Mouse (Mus musculus) layer of hippocampus, postnatal 14 days (tissue): ENCODE results near the gene Brsk1. TPM values are rescaled to one million over a fixed set of nuclear protein-coding genes. Genes with fewer than 3 reads are reported as not detected.

Experiments used
- total RNA-seq, 2 experiments: library from RNA; stranded (reverse); gene quantifications; 2 replicates each; pipeline ENCODE4 v1.2.3; 2021

Brsk1 gene
- total RNA-seq, 2 experiments from 2014 or later: 306 to 327 TPM

Other genes starting within 250 kb of the Brsk1 start
- gene Rdh13, start 245.0 kb upstream of the Brsk1 start, total RNA-seq: 10 to 100 TPM; 25.5 to 30.2 TPM
- gene Eps8l1, start 229.9 kb upstream of the Brsk1 start, total RNA-seq: 1 to 10 TPM; 2.8 to 4.7 TPM
- gene Ppp1r12c, start 188.9 kb upstream of the Brsk1 start, total RNA-seq: 100 to 1,000 TPM; 125 to 127 TPM
- 1 to 10 TPM; 1.9 to 8.6 TPM for gene Tnnt1, start 174.2 kb upstream of the Brsk1 start, total RNA-seq
- 1 to 10 TPM in 1 of 2 experiments, under 1 TPM in 1; 0.57 to 1.1 TPM for gene Tnni3, start 166.4 kb upstream of the Brsk1 start, total RNA-seq
- gene Dnaaf3, start 158.2 kb upstream of the Brsk1 start, total RNA-seq: 1 to 10 TPM in 1 of 2 experiments, under 1 TPM in 1; 0.83 to 1.1 TPM
- gene Syt5, start 143.1 kb upstream of the Brsk1 start, total RNA-seq: 100 to 1,000 TPM; 193 to 200 TPM
- under 1 TPM; 0.35 to 0.36 TPM for gene Ptprh, start 86.6 kb upstream of the Brsk1 start, total RNA-seq
- 10 to 100 TPM; 15.0 to 18.4 TPM for gene Tmem86b, start 59.2 kb upstream of the Brsk1 start, total RNA-seq
- 100 to 1,000 TPM; 140 TPM for gene Ppp6r1, start 31.6 kb upstream of the Brsk1 start, total RNA-seq
- 10 to 100 TPM; 89.0 to 94.8 TPM for gene Hspbp1, start 5.5 kb upstream of the Brsk1 start, total RNA-seq
- gene Tmem150b, start 34.6 kb downstream of the Brsk1 start, total RNA-seq: not detected
- gene Kmt5c, start 49.5 kb downstream of the Brsk1 start, total RNA-seq: 10 to 100 TPM; 38.9 to 44.2 TPM
- gene Cox6b2, start 62.5 kb downstream of the Brsk1 start, total RNA-seq: 1 to 10 TPM; 4.7 to 8.6 TPM
- gene Fam71e2, start 80.7 kb downstream of the Brsk1 start, total RNA-seq: not detected
- under 1 TPM; 0.21 to 0.38 TPM for gene Il11, start 92.3 kb downstream of the Brsk1 start, total RNA-seq
- not detected for gene Tmem190, start 92.3 kb downstream of the Brsk1 start, total RNA-seq
- gene Tmem238, start 99.1 kb downstream of the Brsk1 start, total RNA-seq: 1 to 10 TPM; 2.4 to 2.6 TPM
- 100 to 1,000 TPM; 498 to 526 TPM for gene Rpl28, start 102.3 kb downstream of the Brsk1 start, total RNA-seq
- 100 to 1,000 TPM; 103 to 123 TPM for gene Ube2s, start 122.0 kb downstream of the Brsk1 start, total RNA-seq
- gene Shisa7, start 154.1 kb downstream of the Brsk1 start, total RNA-seq: 100 to 1,000 TPM; 134 to 137 TPM
- 1 to 10 TPM; 3.2 to 5.5 TPM for gene Isoc2b, start 179.7 kb downstream of the Brsk1 start, total RNA-seq
- gene Isoc2a, start 186.5 kb downstream of the Brsk1 start, total RNA-seq: 1 to 10 TPM; 8.9 to 9.8 TPM
- gene Gm36210, start 215.9 kb downstream of the Brsk1 start, total RNA-seq: under 1 TPM; 0.41 to 0.44 TPM
- gene Zfp628, start 224.6 kb downstream of the Brsk1 start, total RNA-seq: 10 to 100 TPM; 11.5 to 14.6 TPM
- gene Nat14, start 231.4 kb downstream of the Brsk1 start, total RNA-seq: 10 to 100 TPM; 67.8 to 76.2 TPM
- 1 to 10 TPM; 2.7 to 2.8 TPM for gene Ssc5d, start 235.2 kb downstream of the Brsk1 start, total RNA-seq